Mouse (Mus musculus) midbrain, embryonic 10.5 days (tissue): ENCODE measurements around the gene Ankrd22. TPM values are rescaled to one million over a fixed set of nuclear protein-coding genes. Genes with fewer than 3 reads are reported as not detected.
"Not testable (repeated sequence)": the region's sequence is repeated elsewhere in the genome, so short reads cannot be mapped to it uniquely, and the experiment has no call there.

Experiments
- DNase-seq: peaks from one replicate; pipeline ENCODE4 v3.0.0-alpha.2; 2017; ENCODE audit warnings: low spot score
- H3K27ac ChIP-seq: fragments of 300-500 bp; sonication (generic); replicated peaks from 2 replicates; pipeline ENCODE4 v1.5.1; 2016; ENCODE audit warnings: mild to moderate bottlenecking
- H3K27me3 ChIP-seq: fragments of 300-500 bp; sonication (generic); 2 replicates; pipeline ENCODE4 v1.6.1; 2016; ENCODE audit warnings: low read depth, mild to moderate bottlenecking; ENCODE audit not compliant: poor library complexity, severe bottlenecking
- H3K36me3 ChIP-seq: fragments of 300-500 bp; sonication (generic); 2 replicates; pipeline ENCODE4 v1.6.1; 2016; ENCODE audit warnings: mild to moderate bottlenecking, moderate library complexity
- H3K4me1 ChIP-seq: fragments of 300-500 bp; sonication (generic); 2 replicates; pipeline ENCODE4 v1.6.1; 2016
- H3K4me3 ChIP-seq: fragments of 300-500 bp; sonication (generic); 2 replicates; pipeline ENCODE4 v1.5.1; 2016; ENCODE audit warnings: mild to moderate bottlenecking, moderate library complexity
- H3K9me3 ChIP-seq: fragments of 300-500 bp; sonication (generic); replicated peaks from 2 replicates; pipeline ENCODE4 v1.6.1; 2016; ENCODE audit warnings: mild to moderate bottlenecking
- WGBS: fragments of 180-500 bp; shearing (Covaris S2); methylation state at CpG from one replicate; pipeline ENCODE4 v1.1.7; 2016; 5-methylcytosine and 5-hydroxymethylcytosine counted together
- polyA plus RNA-seq: library from polyadenylated mRNA; unstranded; fragments of >200 nt; fragmentation: Nextera tagmentation; extraction: Ambion mirVana; gene quantifications from 2 replicates; pipeline ENCODE4 v1.2.1, GENCODE M21; 2016

Ankrd22 gene
- 0.11 TPM in 1 of 2 replicates, not detected in the other for polyA plus RNA-seq

DNA sequence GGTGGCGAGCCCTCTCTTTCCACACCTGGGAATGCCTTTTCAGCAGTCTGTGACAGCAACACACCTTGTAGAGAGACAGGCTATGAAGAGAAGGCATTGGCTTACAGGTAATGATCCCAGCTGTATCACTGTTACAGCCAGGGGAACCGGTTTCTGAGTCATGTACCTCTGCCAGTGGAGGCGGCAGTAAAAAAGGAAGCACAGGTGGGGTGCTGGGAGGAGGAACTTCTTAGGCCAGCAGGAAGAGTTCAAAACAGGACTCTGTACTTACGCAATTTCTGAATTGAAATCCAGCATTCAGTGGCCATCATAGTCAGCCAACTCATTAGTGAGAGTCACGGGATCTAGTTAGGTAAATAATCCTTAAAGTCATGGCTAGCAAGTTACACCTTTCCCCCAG is at the start of gene Ankrd22:
Gene Ankrd22 (minus strand): TSS at position 163 of the 400 bp plus-strand sequence.
- WGBS, result 69% methylated on average over 5 of the region's 5 CpGs
- Histone ChIP-seq H3K4me1 (peaks cover 6% of the 10 kb centered on the region; the same call in 1 of the 2 replicates), H3K27me3 (peaks cover 68% of the 10 kb centered on the region), H3K36me3 (no peaks in the 10 kb centered on the region), H3K4me3 (no peak within 1 kb of the TSS), H3K27ac (no peak within 1 kb of the TSS), H3K9me3 (no peaks in the 10 kb centered on the region)
- no peak for DNase-seq

DNA sequence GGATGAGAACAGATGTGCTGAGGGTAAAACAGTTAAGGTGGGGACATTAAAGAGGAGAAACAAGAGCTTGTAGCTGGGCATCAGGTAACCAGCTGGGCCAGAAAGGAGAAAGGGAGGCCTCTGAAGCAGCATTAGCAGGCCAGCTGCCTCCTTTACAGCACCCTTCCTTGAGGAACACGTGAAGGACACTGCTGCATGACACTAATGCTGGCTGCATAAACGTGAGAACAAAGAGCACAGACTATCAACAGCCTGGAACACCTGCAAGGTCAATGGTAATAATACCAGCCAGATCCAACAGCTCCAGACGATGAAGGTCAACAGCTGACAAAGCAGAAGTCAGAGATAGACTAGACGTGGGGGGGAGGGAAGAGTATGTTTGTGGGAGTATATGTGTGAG is 48.3 kb upstream of the Ankrd22 start:
- H3K4me3 ChIP-seq, result no peak overlapping the region
- 76% methylated on average over 4 of the region's 4 CpGs for WGBS
- H3K9me3 ChIP-seq, result no peaks in the 10 kb centered on the region
- H3K36me3 ChIP-seq, result no peaks in the 10 kb centered on the region
- no peak overlapping the region for H3K27ac ChIP-seq
- H3K4me1 ChIP-seq, result no peaks in the 10 kb centered on the region
- no peaks in the 10 kb centered on the region for H3K27me3 ChIP-seq
- no peak for DNase-seq

DNA sequence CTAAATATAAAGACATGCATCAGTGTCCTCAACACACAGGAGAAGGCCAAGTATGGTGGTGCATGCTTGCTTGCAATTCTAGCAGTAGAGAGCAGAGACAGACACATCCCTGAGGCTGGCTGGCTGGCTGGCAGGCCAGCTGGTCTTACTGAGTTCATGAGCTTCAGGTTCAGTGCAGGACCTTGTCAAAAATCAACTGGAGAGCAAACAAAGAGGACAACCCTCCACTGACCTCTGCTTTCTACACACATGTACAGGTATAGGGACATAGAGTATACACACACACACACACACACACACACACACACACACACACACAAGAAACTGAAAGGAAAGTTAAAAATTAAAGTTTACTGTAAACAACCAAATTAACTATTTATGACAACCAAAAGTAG is 47.4 kb upstream of the Ankrd22 start:
- no peak overlapping the region for H3K4me3 ChIP-seq
- no peak for DNase-seq
- H3K4me1 ChIP-seq, result no peaks in the 10 kb centered on the region
- no peaks in the 10 kb centered on the region for H3K36me3 ChIP-seq
- no peak overlapping the region for H3K27ac ChIP-seq
- no peaks in the 10 kb centered on the region for H3K9me3 ChIP-seq
- no peaks in the 10 kb centered on the region for H3K27me3 ChIP-seq

DNA sequence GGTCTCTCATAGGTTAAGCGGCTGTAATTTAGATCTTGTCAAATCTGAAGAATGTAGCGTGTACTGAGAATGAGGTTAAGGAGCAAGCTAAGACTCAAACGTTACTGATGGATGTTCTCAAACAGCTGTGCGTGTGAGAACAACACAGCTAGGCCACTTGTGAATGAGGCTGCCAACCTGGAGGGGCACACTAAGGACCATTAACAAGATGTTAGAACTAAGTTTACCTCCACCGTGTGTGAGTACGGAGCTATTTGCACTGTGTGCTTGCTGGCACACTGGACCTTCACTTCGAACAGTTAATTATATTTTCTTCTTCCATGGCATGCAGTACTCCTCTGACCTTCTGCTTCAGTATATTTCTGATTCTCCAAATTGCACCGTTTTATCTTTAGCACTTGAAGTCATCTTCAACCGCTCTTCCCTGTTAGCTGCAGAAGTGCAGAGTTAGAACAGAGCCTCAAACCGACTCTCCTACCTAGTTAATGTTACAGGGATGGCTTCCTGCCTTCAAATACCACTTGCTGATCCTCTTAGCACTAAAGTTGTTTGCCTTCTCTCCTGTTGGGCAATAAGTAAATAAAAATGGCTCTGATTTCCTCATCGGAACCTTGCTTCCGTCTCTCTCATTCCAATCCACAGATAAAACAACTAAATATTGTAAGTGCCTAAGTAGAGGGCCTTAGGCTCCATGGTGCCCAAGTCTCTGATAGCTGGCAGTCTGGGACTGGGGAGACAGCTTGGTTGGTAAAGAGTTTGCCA is 46.8 kb upstream of the Ankrd22 start:
- H3K4me1 ChIP-seq, result no peaks in the 10 kb centered on the region
- DNase-seq, result no peak
- H3K9me3 ChIP-seq, result no peaks in the 10 kb centered on the region
- H3K4me3 ChIP-seq, result no peak overlapping the region
- H3K27ac ChIP-seq, result no peak overlapping the region
- H3K36me3 ChIP-seq, result no peaks in the 10 kb centered on the region
- 90% methylated on average over 12 of the region's 12 CpGs for WGBS
- H3K27me3 ChIP-seq, result no peaks in the 10 kb centered on the region

DNA sequence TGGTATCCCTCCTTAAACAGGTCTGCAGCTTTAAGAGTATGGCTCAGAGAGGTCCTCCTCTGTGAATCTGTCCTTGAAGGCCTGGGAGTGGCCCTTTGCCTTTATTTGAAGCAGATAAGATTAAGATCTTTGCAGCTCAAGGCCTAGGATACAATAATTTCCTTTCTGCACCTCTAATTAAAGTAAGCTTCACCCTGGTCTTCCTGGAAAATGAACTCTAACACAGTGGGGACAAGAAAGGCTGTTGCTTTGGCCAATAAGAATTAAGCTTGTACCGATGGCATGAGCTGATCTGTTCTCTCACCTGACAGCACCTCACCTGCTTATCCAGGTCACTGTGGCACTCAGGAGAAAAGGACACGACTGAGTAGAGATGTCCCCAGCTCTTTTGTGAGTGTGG is 45.0 kb upstream of the Ankrd22 start:
- Histone ChIP-seq H3K27me3 (no peaks in the 10 kb centered on the region), H3K4me1 (no peaks in the 10 kb centered on the region), H3K4me3 (no peak overlapping the region), H3K9me3 (no peaks in the 10 kb centered on the region), H3K27ac (no peak overlapping the region), H3K36me3 (no peaks in the 10 kb centered on the region)
- WGBS, result 66% methylated on average over 2 of the region's 2 CpGs
- no peak for DNase-seq

DNA sequence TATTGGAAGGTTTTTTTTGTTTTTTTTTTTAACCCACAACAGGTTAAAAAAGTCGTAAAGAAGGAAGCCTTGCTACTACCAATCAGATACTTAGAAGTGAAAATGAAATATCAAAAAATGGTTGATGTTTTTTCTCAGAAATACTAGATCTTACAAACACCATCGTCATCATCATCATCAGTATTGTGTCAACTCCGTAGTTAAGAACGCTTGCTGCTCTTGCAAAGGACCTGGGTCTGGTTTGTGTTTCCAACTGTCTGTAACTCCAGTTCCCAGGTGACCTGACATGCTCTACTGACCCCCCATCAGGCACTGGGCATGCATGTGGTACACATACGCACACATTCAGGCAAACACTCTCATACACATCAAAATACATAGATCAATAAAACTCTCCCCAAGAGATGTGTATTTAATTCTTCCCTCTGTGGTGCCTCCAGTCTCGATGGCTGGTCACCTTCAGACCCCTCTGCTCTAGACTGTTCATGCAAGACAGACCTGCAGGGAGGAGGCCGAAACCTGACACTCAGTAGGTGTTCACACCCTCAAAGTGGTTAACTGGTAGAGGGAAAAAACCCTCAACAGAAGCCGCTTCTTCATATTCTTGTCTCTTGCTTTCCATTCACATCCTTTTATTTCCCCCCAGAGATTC is 44.2 kb upstream of the Ankrd22 start:
- Histone ChIP-seq H3K27me3 (no peaks in the 10 kb centered on the region), H3K4me1 (no peaks in the 10 kb centered on the region), H3K4me3 (no peak overlapping the region), H3K36me3 (no peaks in the 10 kb centered on the region), H3K9me3 (no peaks in the 10 kb centered on the region), H3K27ac (no peak overlapping the region)
- 84% methylated on average over 8 of the region's 8 CpGs for WGBS
- DNase-seq, result no peak

DNA sequence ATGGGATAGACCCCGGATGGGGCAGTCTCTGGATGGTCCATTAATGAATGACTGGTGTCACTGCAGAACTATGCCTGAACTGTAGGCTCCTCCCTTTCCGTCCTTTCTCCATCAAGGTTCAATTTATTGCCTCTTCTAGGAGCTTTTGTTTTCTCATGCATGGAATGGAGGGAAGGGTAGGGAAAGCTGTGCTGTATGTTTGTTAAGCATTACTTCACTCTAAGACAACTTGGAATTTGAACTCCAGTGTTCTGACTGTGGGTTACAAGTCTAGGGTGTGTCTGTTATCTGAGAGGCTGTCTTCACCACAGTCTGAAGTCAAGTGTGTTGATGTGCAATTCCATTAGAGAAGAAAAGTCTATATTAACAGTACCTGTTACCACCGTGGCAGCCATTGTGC is 43.2 kb upstream of the Ankrd22 start:
- no peak for DNase-seq
- Histone ChIP-seq H3K27ac (no peak overlapping the region), H3K4me1 (no peaks in the 10 kb centered on the region), H3K4me3 (no peak overlapping the region), H3K27me3 (no peaks in the 10 kb centered on the region), H3K9me3 (no peaks in the 10 kb centered on the region), H3K36me3 (no peaks in the 10 kb centered on the region)
- WGBS, result 87% methylated on average over 3 of the region's 3 CpGs

DNA sequence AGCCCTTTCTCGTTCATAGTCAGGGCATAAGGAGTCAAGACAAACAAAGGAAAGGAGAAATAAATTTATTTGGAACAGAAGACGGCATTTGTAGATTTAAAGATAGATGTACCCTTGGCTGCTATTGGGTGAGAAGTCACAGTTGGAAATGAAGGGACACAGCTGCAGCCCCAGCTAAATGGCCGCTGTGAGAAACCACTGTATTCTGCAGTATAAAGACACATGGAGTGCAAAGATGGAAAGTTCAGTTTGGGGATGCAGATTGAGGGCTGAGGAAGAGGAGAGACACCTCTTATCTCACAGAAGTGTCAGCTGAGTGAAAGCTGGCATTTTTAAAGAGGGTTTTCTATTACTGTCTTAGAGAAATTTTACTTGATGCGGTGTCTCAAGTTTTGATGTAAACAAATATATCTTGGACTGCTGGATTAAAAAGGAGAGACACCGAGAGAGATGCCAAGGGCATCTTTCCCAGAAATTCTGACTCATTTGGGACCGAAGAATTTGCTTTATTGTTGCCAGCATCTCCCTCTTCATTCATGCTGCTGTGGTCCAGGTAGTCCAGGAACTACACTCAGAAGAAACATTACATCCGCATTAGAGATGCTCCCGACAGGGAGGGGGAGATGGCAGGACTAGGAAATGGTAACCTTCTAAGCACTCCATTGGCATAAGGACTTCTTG is 41.0 kb upstream of the Ankrd22 start:
- Histone ChIP-seq H3K4me3 (no peak overlapping the region), H3K9me3 (no peaks in the 10 kb centered on the region), H3K27me3 (no peaks in the 10 kb centered on the region), H3K27ac (no peak overlapping the region), H3K4me1 (no peaks in the 10 kb centered on the region), H3K36me3 (no peaks in the 10 kb centered on the region)
- 89% methylated on average over 8 of the region's 8 CpGs for WGBS
- no peak for DNase-seq

DNA sequence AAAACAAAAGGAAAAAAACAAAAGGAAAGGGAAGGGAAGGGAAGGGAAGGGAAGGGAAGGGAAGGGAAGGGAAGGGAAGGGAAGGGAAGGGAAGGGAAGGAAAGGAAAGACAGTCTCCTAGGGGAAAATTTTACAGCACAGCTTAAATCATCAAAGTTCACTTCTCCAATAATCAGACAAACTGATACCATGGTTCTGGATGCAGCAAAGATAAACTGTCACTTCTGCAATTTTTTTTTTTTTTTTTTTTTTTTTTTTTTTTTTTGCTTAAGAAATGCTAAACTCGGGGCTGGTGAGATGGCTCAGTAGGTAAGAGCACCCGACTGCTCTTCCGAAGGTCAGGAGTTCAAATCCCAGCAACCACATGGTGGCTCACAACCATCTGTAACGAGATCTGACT is 40.3 kb upstream of the Ankrd22 start:
- H3K4me1 ChIP-seq, H3K27ac ChIP-seq, DNase-seq, H3K36me3 ChIP-seq, H3K27me3 ChIP-seq, H3K9me3 ChIP-seq, H3K4me3 ChIP-seq: not testable (repeated sequence)
- WGBS, result 76% methylated on average over 4 of the region's 4 CpGs

DNA sequence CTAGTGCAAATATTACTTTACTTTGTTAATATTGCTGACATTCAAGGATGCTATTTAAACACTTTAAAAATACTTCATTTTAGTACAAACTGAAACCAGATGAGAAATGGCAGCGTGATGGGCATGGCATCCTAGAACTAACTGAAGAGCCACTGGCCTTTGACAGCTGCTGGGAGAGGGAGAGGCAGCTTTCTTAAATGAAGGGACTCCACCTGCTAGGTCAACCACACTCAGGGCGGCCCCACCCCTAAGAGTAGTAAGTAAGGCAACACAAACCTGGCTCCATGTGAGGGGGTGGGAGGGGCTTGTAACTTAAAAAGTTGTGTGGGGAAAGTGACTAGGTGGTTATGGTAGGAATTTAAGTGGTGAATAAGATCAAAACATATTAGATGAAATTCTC is 36.8 kb upstream of the Ankrd22 start:
- H3K4me3 ChIP-seq, result no peak overlapping the region
- no peaks in the 10 kb centered on the region for H3K27me3 ChIP-seq
- 83% methylated on average over 2 of the region's 2 CpGs for WGBS
- H3K9me3 ChIP-seq, result no peaks in the 10 kb centered on the region
- DNase-seq, result no peak
- H3K36me3 ChIP-seq, result no peaks in the 10 kb centered on the region
- no peaks in the 10 kb centered on the region for H3K4me1 ChIP-seq
- no peak overlapping the region for H3K27ac ChIP-seq

DNA sequence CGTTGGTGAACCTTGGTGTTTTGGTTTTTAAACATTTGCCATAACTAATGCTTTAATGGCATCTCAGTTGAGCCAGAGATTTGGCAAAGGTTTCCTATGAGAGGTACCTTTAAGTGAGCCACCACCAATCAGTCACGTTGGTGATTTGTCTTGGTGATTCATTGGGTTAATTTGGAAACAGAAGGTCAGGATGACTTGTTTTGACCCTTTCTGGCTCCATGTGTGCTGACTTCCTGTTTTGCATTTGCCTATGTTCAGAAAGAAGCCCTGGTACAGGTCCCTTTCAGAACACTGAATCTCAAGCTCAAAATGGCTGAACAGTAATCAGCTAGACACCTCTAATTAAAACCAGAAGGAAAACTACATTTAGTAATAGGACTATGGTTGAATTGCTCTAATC is 33.6 kb upstream of the Ankrd22 start:
- Histone ChIP-seq H3K4me1 (no peaks in the 10 kb centered on the region), H3K36me3 (no peaks in the 10 kb centered on the region), H3K9me3 (no peaks in the 10 kb centered on the region), H3K4me3 (no peak overlapping the region), H3K27ac (no peak overlapping the region), H3K27me3 (peaks cover 23% of the 10 kb centered on the region)
- no peak for DNase-seq
- 75% methylated on average over 2 of the region's 2 CpGs for WGBS

DNA sequence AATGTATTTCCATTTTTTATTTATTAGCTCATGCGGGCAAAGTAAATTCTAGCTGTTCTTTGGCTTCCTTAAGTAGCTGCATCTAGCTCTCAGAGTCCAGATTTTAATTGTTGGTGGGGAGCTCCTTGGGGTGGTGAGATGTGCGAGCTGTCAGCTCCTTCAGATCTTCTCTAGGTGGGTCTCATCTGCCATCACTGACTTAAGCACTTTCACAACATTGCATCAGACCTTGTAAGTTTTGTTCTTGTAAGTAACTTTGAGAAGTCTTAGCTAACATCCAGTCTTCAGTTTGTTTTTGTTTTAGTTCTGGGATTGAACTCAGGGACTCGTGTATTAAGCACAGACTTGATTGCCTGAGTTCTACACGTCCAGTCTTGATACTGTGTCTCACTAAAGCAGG is 33.0 kb upstream of the Ankrd22 start:
- no peak overlapping the region for H3K27ac ChIP-seq
- WGBS, result 86% methylated on average over 4 of the region's 4 CpGs
- peaks cover 29% of the 10 kb centered on the region for H3K27me3 ChIP-seq
- H3K4me1 ChIP-seq, result peaks cover 3% of the 10 kb centered on the region
- H3K36me3 ChIP-seq, result no peaks in the 10 kb centered on the region
- no peak for DNase-seq
- H3K9me3 ChIP-seq, result no peaks in the 10 kb centered on the region
- H3K4me3 ChIP-seq, result no peak overlapping the region

DNA sequence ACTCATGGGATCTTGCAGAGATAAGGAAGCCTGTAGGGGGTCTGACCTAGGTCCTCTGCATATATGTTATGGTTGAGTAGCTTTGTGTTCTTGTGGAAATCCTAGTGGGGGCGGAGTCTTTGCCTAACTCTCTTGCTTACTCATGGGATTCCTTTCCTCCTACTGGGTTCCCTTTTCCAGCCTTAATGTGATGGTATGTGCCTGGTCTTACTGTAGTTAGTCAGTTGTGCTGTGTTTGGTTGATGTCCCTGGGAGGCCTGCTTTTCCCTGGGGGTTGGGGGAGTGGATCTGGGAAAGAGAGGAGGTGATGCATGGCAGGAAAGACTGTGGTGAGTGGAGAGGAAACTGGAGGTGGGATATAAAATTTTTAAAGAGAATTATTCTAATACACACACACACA is 32.2 kb upstream of the Ankrd22 start:
- Histone ChIP-seq H3K4me1 (peaks cover 11% of the 10 kb centered on the region), H3K4me3 (no peak overlapping the region), H3K36me3 (no peaks in the 10 kb centered on the region), H3K27ac (no peak overlapping the region), H3K27me3 (peaks cover 35% of the 10 kb centered on the region), H3K9me3 (no peaks in the 10 kb centered on the region)
- WGBS, result 95% methylated on average over 1 of the region's 1 CpGs
- DNase-seq, result no peak
